Mouse (Mus musculus) midbrain, embryonic 11.5 days (tissue): ENCODE results near the gene Srpx. TPM values are rescaled to one million over a fixed set of nuclear protein-coding genes. Genes with fewer than 3 reads are reported as not detected.

ENCODE experiments used
- ATAC-seq: fragments of 200-750 bp; cut with Nextera tagmentation; 2 replicates; pipeline ENCODE4 v1.8.0; 2017; ENCODE audit warnings: moderate TSS enrichment, moderate library complexity; ENCODE audit not compliant: low FRiP score
- DNase-seq: peaks from one replicate; pipeline ENCODE4 v3.0.0; 2015; ENCODE audit warnings: low spot score; ENCODE audit errors: missing footprints
- H3K27ac ChIP-seq: fragments of 300-500 bp; sonication (generic); 2 replicates; pipeline ENCODE4 v1.5.1; 2014; ENCODE audit warnings: low read depth, low read length
- H3K27me3 ChIP-seq: fragments of 300-500 bp; sonication (generic); 2 replicates; pipeline ENCODE4 v1.6.1; 2014; ENCODE audit warnings: mild to moderate bottlenecking, low read length, moderate library complexity, mixed read lengths; ENCODE audit not compliant: control insufficient read depth, insufficient read depth
- H3K36me3 ChIP-seq: fragments of 300-500 bp; sonication (generic); 2 replicates; pipeline ENCODE4 v1.6.1; 2014; ENCODE audit warnings: mild to moderate bottlenecking, low read length, moderate library complexity, mixed read lengths; ENCODE audit not compliant: control insufficient read depth, insufficient read depth
- H3K4me1 ChIP-seq: fragments of 300-500 bp; sonication (generic); 2 replicates; pipeline ENCODE4 v1.6.1; 2014; ENCODE audit warnings: low read length; ENCODE audit not compliant: control insufficient read depth, insufficient read depth
- H3K4me2 ChIP-seq: fragments of 300-500 bp; sonication (generic); 2 replicates; pipeline ENCODE4 v1.6.1; 2014; ENCODE audit warnings: mild to moderate bottlenecking, moderate library complexity
- H3K4me3 ChIP-seq: fragments of 300-500 bp; sonication (generic); 2 replicates; pipeline ENCODE4 v1.5.1; 2014; ENCODE audit warnings: low read depth, low read length
- H3K9ac ChIP-seq: fragments of 300-500 bp; sonication (generic); 2 replicates; pipeline ENCODE4 v1.6.1; 2014; ENCODE audit warnings: low read length
- H3K9me3 ChIP-seq: fragments of 300-500 bp; sonication (generic); 2 replicates; pipeline ENCODE4 v1.6.1; 2016; ENCODE audit warnings: low read length; ENCODE audit not compliant: control insufficient read depth
- WGBS: fragments of 180-500 bp; shearing (Covaris S2); extraction: QIAGEN DNeasy Blood & Tissue Kit; methylation state at CpG from one replicate; pipeline ENCODE4 v1.1.7; 2014; 5-methylcytosine and 5-hydroxymethylcytosine counted together
- polyA plus RNA-seq: library from polyadenylated mRNA; unstranded; fragments of >200 nt; fragmentation: Nextera tagmentation; extraction: Ambion mirVana; gene quantifications from 2 replicates; pipeline ENCODE4 v1.2.1, GENCODE M21; 2014

Srpx gene
- polyA plus RNA-seq, 1 experiment from 2014 or later = 5.7 TPM

DNA sequence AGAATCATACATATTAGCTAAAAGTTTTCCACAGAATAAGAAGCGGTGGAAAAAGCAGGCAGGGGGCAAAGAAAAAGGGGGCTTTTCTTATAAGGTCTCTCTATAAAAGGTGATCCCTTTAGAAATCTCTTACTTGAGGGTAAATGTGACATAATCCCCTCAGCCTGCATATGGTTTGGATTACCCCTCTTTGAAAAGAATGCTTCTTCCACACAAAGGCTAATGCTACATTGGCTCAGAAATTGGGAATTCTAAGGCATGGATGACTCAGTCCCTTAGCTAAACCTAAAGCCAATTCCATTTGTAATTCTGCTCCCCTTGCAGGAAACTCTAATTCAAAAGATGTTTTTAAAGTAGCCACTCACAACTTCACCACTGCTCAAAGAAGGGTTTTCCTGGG lies 37.5 kb downstream of the Srpx start:
- ATAC-seq (no peak), DNase-seq (no peak)
- 29% methylated on average over 1 of the region's 1 CpGs for WGBS
- Histone ChIP-seq H3K4me1 (no peaks in the 10 kb centered on the region), H3K27ac (no peak overlapping the region), H3K36me3 (no peaks in the 10 kb centered on the region), H3K4me2 (no peak overlapping the region), H3K9ac (no peak overlapping the region), H3K4me3 (no peak overlapping the region), H3K27me3 (no peaks in the 10 kb centered on the region), H3K9me3 (no peaks in the 10 kb centered on the region)

DNA sequence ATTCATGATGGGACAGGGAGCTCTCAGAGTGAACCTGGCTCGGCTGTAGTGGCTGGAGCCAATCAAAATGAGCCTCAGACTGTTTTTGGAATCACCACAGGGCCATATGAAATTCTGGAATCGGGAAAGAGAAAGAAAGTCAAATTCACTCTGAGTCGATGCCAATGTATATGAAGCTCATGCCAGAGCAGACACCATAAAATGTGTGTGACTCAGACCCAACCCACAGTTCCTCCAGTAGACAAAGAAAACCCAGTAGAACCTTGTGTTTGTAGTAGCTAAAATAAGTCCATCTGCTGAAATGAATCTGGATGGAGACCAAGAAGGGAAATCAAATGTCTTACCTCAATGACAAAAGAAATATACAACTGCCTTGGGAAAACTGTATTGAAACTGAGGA lies 43.5 kb downstream of the Srpx start:
- 76% methylated on average over 3 of the region's 3 CpGs for WGBS
- no peak for DNase-seq
- H3K4me3 ChIP-seq = no peak overlapping the region

DNA sequence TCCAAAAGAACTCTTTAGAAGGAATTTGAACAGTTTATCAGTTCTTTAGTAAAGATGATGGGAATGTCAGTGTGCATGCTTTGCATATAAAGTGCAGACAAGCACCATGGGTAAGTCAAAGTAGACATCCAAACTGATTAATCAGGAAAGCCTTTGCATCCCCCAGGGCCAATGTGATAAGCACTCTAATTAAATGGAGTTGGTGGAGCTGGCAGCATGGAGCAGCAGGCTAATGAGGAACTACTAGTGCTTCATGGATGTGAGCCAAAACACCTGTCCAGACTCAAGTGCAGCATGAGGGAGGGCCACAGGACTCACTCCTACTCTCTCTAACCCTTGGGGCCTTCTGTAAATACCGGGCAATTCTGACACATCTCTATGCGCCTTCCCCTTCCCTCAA lies 46.0 kb downstream of the Srpx start:
- Histone ChIP-seq H3K4me1 (no peaks in the 10 kb centered on the region), H3K4me3 (no peak overlapping the region), H3K4me2 (no peak overlapping the region), H3K9me3 (no peaks in the 10 kb centered on the region), H3K27ac (no peak overlapping the region), H3K27me3 (no peaks in the 10 kb centered on the region), H3K9ac (no peak overlapping the region), H3K36me3 (no peaks in the 10 kb centered on the region)
- DNase-seq (no peak), ATAC-seq (no peak)
- 80% methylated on average over 2 of the region's 2 CpGs for WGBS

More for the DNA sequence above, 43.5 kb downstream of the Srpx start:
- Histone ChIP-seq H3K9me3 (no peaks in the 10 kb centered on the region), H3K4me2 (no peak overlapping the region), H3K36me3 (no peaks in the 10 kb centered on the region), H3K27me3 (no peaks in the 10 kb centered on the region), H3K9ac (no peak overlapping the region), H3K27ac (no peak overlapping the region), H3K4me1 (no peaks in the 10 kb centered on the region)
- ATAC-seq = no peak

DNA sequence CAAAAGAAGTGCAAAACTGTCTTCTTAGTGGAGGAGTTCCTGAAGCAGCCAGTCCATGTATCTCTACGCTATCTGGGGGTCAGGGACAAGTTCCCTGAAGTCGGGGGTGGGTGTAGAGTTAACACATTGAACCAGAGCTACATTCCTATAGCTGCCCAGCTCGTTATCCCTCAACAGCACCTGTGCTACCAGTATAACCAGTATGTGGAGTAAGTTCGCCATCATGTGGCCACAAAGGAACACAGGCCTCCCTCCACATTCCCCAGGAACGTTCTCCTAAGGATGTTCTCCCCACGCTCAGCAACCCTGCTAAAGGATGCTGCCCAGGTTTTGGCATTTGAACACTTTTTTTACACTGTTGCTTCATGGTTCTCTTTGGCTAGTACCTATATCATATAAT lies 46.8 kb downstream of the Srpx start:
- no peak for ATAC-seq
- 25% methylated on average over 6 of the region's 6 CpGs for WGBS

DNA sequence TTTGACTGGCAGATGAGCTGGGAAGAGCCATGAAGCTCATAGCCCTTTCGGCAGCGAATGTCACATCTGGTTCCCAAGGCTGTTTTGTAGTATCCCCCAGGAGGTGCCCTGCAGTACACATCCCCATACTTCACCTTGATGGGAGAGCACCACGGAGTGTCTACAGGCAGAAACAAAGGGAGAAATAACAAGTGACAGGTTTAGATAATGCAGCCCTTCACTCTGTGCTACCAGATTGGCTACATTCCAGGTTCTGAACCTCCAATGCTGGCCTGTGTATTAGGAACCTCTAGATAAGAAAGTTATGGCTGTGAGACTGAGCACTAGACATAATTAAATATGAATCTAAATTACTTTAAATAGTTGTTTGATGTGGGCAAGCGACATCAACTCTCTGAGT lies 48.1 kb downstream of the Srpx start:
- DNase-seq = no peak
- H3K9ac ChIP-seq = no peak overlapping the region
- H3K4me2 ChIP-seq = no peak overlapping the region
- H3K36me3 ChIP-seq = no peaks in the 10 kb centered on the region
- no peak for ATAC-seq
- no peaks in the 10 kb centered on the region for H3K4me1 ChIP-seq
- no peak overlapping the region for H3K4me3 ChIP-seq
- WGBS = 68% methylated on average over 4 of the region's 4 CpGs
- no peaks in the 10 kb centered on the region for H3K9me3 ChIP-seq
- H3K27ac ChIP-seq = no peak overlapping the region
- no peaks in the 10 kb centered on the region for H3K27me3 ChIP-seq

More for the DNA sequence above, 46.8 kb downstream of the Srpx start:
- Histone ChIP-seq H3K4me3 (no peak overlapping the region), H3K4me2 (no peak overlapping the region), H3K36me3 (no peaks in the 10 kb centered on the region), H3K9ac (no peak overlapping the region), H3K9me3 (no peaks in the 10 kb centered on the region), H3K4me1 (no peaks in the 10 kb centered on the region), H3K27me3 (no peaks in the 10 kb centered on the region), H3K27ac (no peak overlapping the region)
- DNase-seq = no peak

DNA sequence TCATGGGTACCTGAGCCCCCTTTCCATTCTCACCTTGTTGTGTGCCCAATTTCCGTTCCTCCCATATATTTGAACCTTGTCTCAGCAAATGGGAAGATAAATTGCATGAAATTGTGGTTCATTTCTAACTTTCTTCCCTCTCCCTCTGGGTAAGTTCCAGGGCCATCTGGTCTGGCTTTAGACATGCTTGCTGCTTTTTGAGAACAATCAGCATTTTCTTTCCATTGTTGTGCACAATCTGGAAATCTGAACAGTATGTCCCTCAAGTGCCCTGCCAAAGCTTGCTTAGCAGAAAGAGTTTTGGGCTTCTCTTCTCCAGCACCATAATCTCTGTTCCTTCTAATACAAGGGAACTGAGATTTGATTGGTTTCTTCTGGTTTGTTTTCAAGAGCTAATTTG lies 53.7 kb downstream of the Srpx start:
- no peaks in the 10 kb centered on the region for H3K4me1 ChIP-seq
- H3K9me3 ChIP-seq = no peaks in the 10 kb centered on the region
- no peak for ATAC-seq
- no peak overlapping the region for H3K27ac ChIP-seq
- DNase-seq = no peak
- H3K9ac ChIP-seq = no peak overlapping the region
- WGBS = 75% methylated on average over 1 of the region's 1 CpGs
- H3K4me3 ChIP-seq = no peak overlapping the region
- no peaks in the 10 kb centered on the region for H3K36me3 ChIP-seq
- no peaks in the 10 kb centered on the region for H3K27me3 ChIP-seq
- H3K4me2 ChIP-seq = no peak overlapping the region

DNA sequence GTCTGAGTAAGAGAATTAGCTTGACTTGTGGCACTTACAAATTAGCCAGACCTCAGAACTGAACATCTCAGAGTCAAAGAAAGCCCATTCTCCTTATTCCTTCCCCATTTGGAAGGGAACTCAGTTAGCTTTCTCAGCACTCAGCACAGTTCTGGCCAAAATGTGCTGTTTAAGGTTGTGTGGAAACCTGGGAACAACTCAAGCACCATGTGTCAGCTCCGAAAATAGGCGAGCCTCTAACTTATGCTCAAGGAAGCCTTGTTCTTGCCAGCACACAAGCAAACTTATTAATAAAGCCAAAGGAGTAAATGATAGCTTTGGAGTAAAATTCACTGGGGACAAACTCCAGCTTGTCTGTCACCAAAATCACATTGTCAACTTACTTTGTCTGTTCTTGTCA lies 54.1 kb downstream of the Srpx start:
- Histone ChIP-seq H3K9me3 (no peaks in the 10 kb centered on the region), H3K4me2 (no peak overlapping the region), H3K4me1 (no peaks in the 10 kb centered on the region), H3K27ac (no peak overlapping the region), H3K4me3 (no peak overlapping the region), H3K36me3 (no peaks in the 10 kb centered on the region), H3K9ac (no peak overlapping the region), H3K27me3 (no peaks in the 10 kb centered on the region)
- no peak for DNase-seq
- no peak for ATAC-seq
- 83% methylated on average over 2 of the region's 2 CpGs for WGBS

DNA sequence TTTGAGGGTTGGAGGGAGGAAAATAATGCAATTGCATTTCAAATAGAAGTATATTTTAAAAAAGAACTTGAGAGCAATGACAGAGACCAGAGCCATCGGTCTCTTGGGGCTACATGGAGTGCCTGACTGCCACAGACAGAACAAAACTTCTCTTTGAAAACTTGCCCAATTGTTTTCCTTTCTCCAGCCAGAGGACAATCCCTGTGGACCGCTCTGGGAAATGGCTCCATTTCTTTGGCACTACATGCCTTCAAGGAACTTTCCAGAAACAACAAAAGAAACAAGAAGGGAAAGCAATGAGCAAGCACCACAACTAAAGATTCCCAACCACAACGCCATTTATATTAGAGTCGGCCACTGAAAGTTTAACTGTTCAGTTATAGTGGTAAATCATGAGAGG lies 55.3 kb downstream of the Srpx start:
- Histone ChIP-seq H3K27me3 (no peaks in the 10 kb centered on the region), H3K9me3 (no peaks in the 10 kb centered on the region), H3K4me1 (no peaks in the 10 kb centered on the region), H3K27ac (no peak overlapping the region), H3K36me3 (no peaks in the 10 kb centered on the region), H3K4me2 (no peak overlapping the region), H3K9ac (no peak overlapping the region), H3K4me3 (no peak overlapping the region)
- WGBS = 70% methylated on average over 4 of the region's 4 CpGs
- DNase-seq = no peak
- ATAC-seq = no peak

DNA sequence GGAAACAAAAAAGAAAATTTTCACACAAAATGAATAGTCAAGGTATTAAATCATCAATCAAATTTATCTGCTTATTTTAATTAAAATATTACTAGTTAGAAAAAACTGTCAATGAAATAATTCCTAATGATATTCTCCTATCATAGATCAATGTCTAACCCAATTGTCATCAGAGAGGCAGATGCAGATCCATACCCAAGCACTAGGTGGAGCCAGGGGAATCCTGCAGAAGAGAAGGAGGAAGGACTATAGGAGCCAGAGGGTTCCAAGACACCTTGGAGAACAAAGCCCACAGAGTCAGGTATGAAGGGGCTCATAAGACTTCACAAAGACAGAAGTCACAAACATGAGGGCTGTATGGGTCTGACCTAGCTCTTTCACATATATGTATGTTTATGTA lies 82.8 kb downstream of the Srpx start:
- Histone ChIP-seq H3K9me3 (no peaks in the 10 kb centered on the region), H3K9ac (no peak overlapping the region), H3K4me1 (no peaks in the 10 kb centered on the region), H3K36me3 (no peaks in the 10 kb centered on the region), H3K4me2 (no peak overlapping the region), H3K27me3 (no peaks in the 10 kb centered on the region), H3K4me3 (no peak overlapping the region), H3K27ac (no peak overlapping the region)
- no peak for ATAC-seq
- DNase-seq = no peak

DNA sequence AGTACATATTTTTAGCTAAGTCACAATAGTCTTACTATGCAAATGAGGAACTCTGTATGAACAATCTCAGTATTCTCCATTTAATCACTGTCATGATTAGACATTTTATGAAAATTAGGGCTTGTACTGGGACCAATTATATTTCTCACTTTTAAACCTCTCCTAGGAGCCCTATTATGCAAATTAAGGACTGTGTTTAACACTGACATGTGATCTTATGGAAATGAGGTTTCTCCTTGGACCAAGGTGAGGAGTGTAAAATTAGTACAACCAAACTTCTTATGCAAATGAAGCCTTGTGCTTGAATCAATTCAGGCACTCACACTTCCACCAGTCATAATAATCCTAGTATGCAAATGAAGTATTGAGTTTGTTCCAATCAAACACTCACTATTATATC lies 107.3 kb downstream of the Srpx start:
- Histone ChIP-seq H3K4me1 (no peaks in the 10 kb centered on the region), H3K9me3 (no peaks in the 10 kb centered on the region), H3K27me3 (no peaks in the 10 kb centered on the region), H3K27ac (no peak overlapping the region), H3K36me3 (no peaks in the 10 kb centered on the region), H3K9ac (no peak overlapping the region), H3K4me3 (no peak overlapping the region), H3K4me2 (no peak overlapping the region)
- DNase-seq (no peak), ATAC-seq (no peak)
